Mouse (Mus musculus): ENCODE results near the gene Abca9. TPM values are rescaled to one million over a fixed set of nuclear protein-coding genes. Genes with fewer than 3 reads are reported as not detected.

Gene Abca9
- polyA plus RNA-seq, 1 experiment from 2014 or later, result 5.2 TPM

DNA sequence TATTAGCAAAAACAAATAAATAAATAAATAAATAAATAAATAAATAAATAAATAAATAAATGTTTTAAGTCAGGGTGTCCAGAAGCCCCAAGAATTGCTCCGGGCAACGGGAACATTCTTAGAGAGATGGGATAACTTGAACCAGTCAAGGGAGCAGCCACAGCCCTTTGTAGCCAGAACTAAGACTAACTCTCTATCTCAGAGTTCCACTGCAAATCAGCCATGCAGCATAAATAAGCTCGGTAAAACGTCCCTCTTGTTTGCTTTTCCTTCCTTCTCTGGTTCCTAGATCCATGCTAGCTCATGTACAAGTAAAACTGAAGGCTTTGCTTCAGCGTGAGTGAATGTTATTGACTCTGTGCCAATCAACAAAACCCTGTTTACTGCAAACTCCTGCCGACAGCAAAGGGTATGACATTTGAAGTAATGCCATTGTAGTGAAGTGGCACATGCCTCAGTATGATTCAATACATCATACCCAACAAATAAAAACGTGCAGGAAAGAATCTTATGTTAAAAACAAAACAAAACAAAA is 73.1 kb downstream of the Abca9 start:
- Histone ChIP-seq H3K27me3 (ENCODE audit: control insufficient read depth, insufficient read depth, low read length) (no peaks in the 10 kb centered on the region), H3K36me3 (replicated peaks; ENCODE audit: control insufficient read depth, insufficient read depth) (no peaks in the 10 kb centered on the region)
- no peak for ATAC-seq (ENCODE audit: low FRiP score)

DNA sequence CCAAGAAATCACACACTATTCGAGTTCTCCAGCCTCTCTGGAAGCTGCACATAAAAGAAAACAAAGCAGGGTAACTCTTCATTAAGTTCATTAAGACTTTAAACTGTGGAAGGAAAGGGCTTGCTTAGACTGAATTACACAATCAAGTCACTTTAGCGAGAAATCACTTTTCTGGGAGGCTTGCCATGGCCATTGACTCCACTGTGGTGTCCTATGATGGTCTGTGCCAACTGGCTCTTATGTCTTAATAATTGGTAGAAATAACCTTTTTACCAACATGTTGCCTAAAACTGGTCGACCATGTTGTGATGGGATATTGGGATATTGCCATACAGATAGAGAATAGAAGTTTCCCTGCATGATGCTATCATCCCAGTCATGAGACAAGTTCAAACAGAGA is 73.8 kb downstream of the Abca9 start:
- Histone ChIP-seq H3K27me3 (ENCODE audit: control insufficient read depth, insufficient read depth, low read length) (no peaks in the 10 kb centered on the region), H3K36me3 (replicated peaks; ENCODE audit: control insufficient read depth, insufficient read depth) (no peaks in the 10 kb centered on the region), H3K9me3 (ENCODE audit: control insufficient read depth, low read length) (no peaks in the 10 kb centered on the region), H3K9ac (no peak overlapping the region), H3K4me2 (replicated peaks) (no peak overlapping the region), H3K27ac (no peak overlapping the region), H3K4me1 (replicated peaks; ENCODE audit: control insufficient read depth, insufficient read depth, low read length) (no peaks in the 10 kb centered on the region), H3K4me3 (replicated peaks; ENCODE audit: low read length) (no peak overlapping the region)
- WGBS, result 71% methylated on average over 3 of the region's 3 CpGs
- ATAC-seq (ENCODE audit: low FRiP score) (no peak), DNase-seq (ENCODE audit: low spot score) (no peak)

More for the DNA sequence above, 73.1 kb downstream of the Abca9 start:
- H3K9me3 ChIP-seq (ENCODE audit: control insufficient read depth, low read length), result no peaks in the 10 kb centered on the region
- WGBS, result 71% methylated on average over 7 of the region's 7 CpGs
- no peak overlapping the region for H3K9ac ChIP-seq
- H3K4me1 ChIP-seq (replicated peaks; ENCODE audit: control insufficient read depth, insufficient read depth, low read length), result no peaks in the 10 kb centered on the region
- no peak overlapping the region for H3K4me2 ChIP-seq (replicated peaks)
- H3K4me3 ChIP-seq (replicated peaks; ENCODE audit: low read length), result no peak overlapping the region
- no peak for DNase-seq (ENCODE audit: low spot score)
- no peak overlapping the region for H3K27ac ChIP-seq

DNA sequence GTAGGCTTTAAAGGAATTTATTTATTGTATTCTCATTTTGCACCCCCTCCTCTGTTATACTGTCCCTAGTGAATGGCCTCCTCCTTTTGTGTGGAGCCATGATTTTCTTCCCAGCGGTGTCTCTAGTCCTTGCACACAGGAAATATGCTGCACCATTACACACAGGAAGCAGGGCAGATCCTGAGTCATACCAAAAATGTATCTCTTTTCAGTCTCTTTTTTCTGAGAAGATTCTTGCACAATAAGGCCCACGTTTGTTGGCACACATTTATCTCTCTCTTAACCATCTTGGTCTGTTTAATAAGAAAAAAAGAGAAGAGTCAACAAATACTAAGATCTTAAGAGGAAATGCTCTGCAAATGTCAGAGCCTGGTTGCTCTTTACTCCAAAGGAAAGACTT is 76.7 kb downstream of the Abca9 start:
- Histone ChIP-seq H3K4me2 (replicated peaks) (no peak overlapping the region), H3K9me3 (ENCODE audit: control insufficient read depth, low read length) (no peaks in the 10 kb centered on the region)

DNA sequence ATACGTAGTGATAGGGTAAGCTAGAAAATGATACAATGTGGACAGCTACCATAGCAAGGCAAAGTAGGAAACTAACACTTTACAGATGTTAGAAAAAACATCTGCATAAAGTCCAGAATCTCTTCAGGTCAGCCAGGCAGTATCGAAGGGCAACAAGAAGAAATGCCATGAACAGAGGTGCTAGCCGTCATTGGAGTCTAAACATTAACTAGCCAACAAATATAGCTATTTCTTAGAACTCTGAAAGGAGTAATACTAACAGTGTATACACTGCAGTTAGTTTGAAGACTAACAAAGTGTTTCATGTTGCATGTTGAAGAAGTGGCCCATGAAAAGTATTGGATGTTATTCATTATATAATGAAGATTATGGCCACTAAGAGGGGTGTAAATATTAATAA is 95.8 kb downstream of the Abca9 start:
- Histone ChIP-seq H3K27me3 (ENCODE audit: control insufficient read depth, insufficient read depth, low read length) (no peaks in the 10 kb centered on the region), H3K36me3 (replicated peaks; ENCODE audit: control insufficient read depth, insufficient read depth) (no peaks in the 10 kb centered on the region), H3K9me3 (ENCODE audit: control insufficient read depth, low read length) (no peaks in the 10 kb centered on the region), H3K4me1 (replicated peaks; ENCODE audit: control insufficient read depth, insufficient read depth, low read length) (no peaks in the 10 kb centered on the region), H3K4me2 (replicated peaks) (no peak overlapping the region), H3K9ac (no peak overlapping the region), H3K4me3 (replicated peaks; ENCODE audit: low read length) (no peak overlapping the region), H3K27ac (no peak overlapping the region)
- no peak for DNase-seq (ENCODE audit: low spot score)
- no peak for ATAC-seq (ENCODE audit: low FRiP score)
- WGBS, result 85% methylated on average over 3 of the region's 3 CpGs

More for the DNA sequence above, 76.7 kb downstream of the Abca9 start:
- no peak overlapping the region for H3K4me3 ChIP-seq (replicated peaks; ENCODE audit: low read length)
- WGBS, result 79% methylated on average over 2 of the region's 2 CpGs
- no peaks in the 10 kb centered on the region for H3K36me3 ChIP-seq (replicated peaks; ENCODE audit: control insufficient read depth, insufficient read depth)
- H3K27me3 ChIP-seq (ENCODE audit: control insufficient read depth, insufficient read depth, low read length), result no peaks in the 10 kb centered on the region
- no peak for ATAC-seq (ENCODE audit: low FRiP score)
- H3K27ac ChIP-seq, result no peak overlapping the region
- no peak for DNase-seq (ENCODE audit: low spot score)
- no peaks in the 10 kb centered on the region for H3K4me1 ChIP-seq (replicated peaks; ENCODE audit: control insufficient read depth, insufficient read depth, low read length)
- no peak overlapping the region for H3K9ac ChIP-seq

DNA sequence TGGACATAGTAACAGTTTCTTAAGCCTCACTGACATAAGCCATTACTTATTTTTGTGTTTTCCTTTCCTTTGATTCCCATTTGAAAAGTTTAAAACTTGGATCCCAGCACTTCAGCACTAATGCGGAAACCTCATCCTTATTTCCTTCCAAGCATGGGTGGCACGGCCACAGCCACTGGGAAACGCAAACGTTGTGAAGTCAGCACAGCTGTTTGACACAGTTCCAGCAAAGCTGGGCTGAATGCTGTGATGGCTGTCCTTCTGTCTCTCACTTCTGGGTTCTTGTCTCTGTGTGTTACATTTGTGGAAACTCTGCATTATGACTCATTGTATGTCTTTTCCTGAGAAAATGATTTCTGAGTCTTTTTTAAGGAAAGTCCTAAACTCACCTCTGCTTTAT is 107.0 kb downstream of the Abca9 start:
- H3K27me3 ChIP-seq (ENCODE audit: control insufficient read depth, insufficient read depth, low read length), result no peaks in the 10 kb centered on the region
- no peaks in the 10 kb centered on the region for H3K36me3 ChIP-seq (replicated peaks; ENCODE audit: control insufficient read depth, insufficient read depth)
- H3K4me1 ChIP-seq (replicated peaks; ENCODE audit: control insufficient read depth, insufficient read depth, low read length), result no peaks in the 10 kb centered on the region
- no peaks in the 10 kb centered on the region for H3K9me3 ChIP-seq (ENCODE audit: control insufficient read depth, low read length)
- H3K9ac ChIP-seq, result no peak overlapping the region
- no peak overlapping the region for H3K4me2 ChIP-seq (replicated peaks)
- ATAC-seq (ENCODE audit: low FRiP score) (no peak), DNase-seq (ENCODE audit: low spot score) (no peak)
- no peak overlapping the region for H3K4me3 ChIP-seq (replicated peaks; ENCODE audit: low read length)
- H3K27ac ChIP-seq, result no peak overlapping the region
- 88% methylated on average over 4 of the region's 4 CpGs for WGBS

DNA sequence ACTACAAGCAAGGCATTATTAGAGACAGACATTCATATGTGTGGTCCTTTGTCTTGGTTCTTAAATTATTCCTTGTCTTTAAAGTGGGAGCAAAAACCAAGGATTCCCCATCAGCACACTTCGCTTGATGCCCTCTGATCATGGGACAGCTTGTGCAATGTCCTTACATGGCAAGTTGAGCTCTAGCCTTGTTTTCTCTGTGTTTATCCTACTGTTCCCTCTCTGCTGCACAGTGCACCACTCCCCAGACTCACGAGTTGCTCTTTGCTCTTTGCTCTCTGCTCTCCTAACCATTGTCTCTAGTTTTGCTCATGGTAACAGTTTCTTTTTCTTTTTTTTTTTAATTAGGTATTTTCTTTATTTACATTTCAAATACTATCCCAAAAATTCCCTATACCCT is 107.9 kb downstream of the Abca9 start:
- Histone ChIP-seq H3K27ac (no peak overlapping the region), H3K4me1 (replicated peaks; ENCODE audit: control insufficient read depth, insufficient read depth, low read length) (no peaks in the 10 kb centered on the region), H3K9me3 (ENCODE audit: control insufficient read depth, low read length) (no peaks in the 10 kb centered on the region), H3K9ac (no peak overlapping the region), H3K27me3 (ENCODE audit: control insufficient read depth, insufficient read depth, low read length) (no peaks in the 10 kb centered on the region), H3K36me3 (replicated peaks; ENCODE audit: control insufficient read depth, insufficient read depth) (no peaks in the 10 kb centered on the region), H3K4me2 (replicated peaks) (no peak overlapping the region), H3K4me3 (replicated peaks; ENCODE audit: low read length) (no peak overlapping the region)
- DNase-seq (ENCODE audit: low spot score) (no peak), ATAC-seq (ENCODE audit: low FRiP score) (no peak)
- WGBS, result 63% methylated on average over 2 of the region's 2 CpGs

DNA sequence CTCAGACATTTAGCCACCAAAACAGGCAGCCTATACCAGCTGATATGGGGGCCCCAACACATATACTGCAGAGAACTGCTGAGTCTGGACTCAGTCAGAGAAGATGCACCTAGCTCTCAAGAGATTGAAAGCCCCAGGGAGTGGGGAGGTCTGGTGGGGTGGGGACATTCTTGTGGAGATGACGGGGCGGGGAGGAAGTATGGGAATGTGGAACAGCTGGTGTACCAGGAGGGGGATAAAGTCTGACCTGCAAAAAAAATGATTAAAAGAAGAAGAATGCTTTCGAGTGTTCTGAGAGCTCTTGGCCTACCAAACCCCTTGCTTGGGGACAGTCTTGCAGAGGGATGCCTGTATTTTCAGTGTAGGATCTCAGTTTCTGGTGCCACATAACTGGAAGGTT is 114.3 kb downstream of the Abca9 start:
- no peaks in the 10 kb centered on the region for H3K27me3 ChIP-seq (ENCODE audit: control insufficient read depth, insufficient read depth, low read length)
- no peak overlapping the region for H3K4me2 ChIP-seq (replicated peaks)
- DNase-seq (ENCODE audit: low spot score) (no peak), ATAC-seq (ENCODE audit: low FRiP score) (no peak)
- no peaks in the 10 kb centered on the region; the same call in 1 of the 2 replicates for H3K9me3 ChIP-seq (ENCODE audit: control insufficient read depth, low read length)
- 80% methylated on average over 3 of the region's 3 CpGs for WGBS
- no peaks in the 10 kb centered on the region for H3K36me3 ChIP-seq (replicated peaks; ENCODE audit: control insufficient read depth, insufficient read depth)
- no peaks in the 10 kb centered on the region for H3K4me1 ChIP-seq (replicated peaks; ENCODE audit: control insufficient read depth, insufficient read depth, low read length)
- H3K27ac ChIP-seq, result no peak overlapping the region
- H3K9ac ChIP-seq, result no peak overlapping the region
- H3K4me3 ChIP-seq (replicated peaks; ENCODE audit: low read length), result no peak overlapping the region

Other genes starting within 250 kb of the Abca9 start
- 1.7 and 1.9 TPM in 2 replicates for gene Abca8b, start 172.4 kb downstream of the Abca9 start, polyA plus RNA-seq (2014; fragmentation: Nextera tagmentation; extraction: Ambion mirVana)
- 0.54 and 0.90 TPM in 2 replicates for gene Abca8a, start 72.2 kb downstream of the Abca9 start, polyA plus RNA-seq (2014; fragmentation: Nextera tagmentation; extraction: Ambion mirVana)
- 0.44 TPM in 2 replicates for gene Abca6, start 83.6 kb upstream of the Abca9 start, polyA plus RNA-seq (2014; fragmentation: Nextera tagmentation; extraction: Ambion mirVana)
- gene Abca5, start 169.5 kb upstream of the Abca9 start, polyA plus RNA-seq (2014; fragmentation: Nextera tagmentation; extraction: Ambion mirVana), result 15.7 and 18.1 TPM in 2 replicates
- 28.3 and 32.0 TPM in 2 replicates for gene Map2k6, start 230.9 kb upstream of the Abca9 start, polyA plus RNA-seq (2014; fragmentation: Nextera tagmentation; extraction: Ambion mirVana)